Mouse (Mus musculus): ENCODE measurements at regions not wholly inside any gene's neighbourhood (a gene's known extent, or its start where the extent isn't known, plus 50 kb on each side); places are given as distances from the start of the nearest gene placed in this dataset.
A peak's percentile ranks its signal among the peaks of the same experiment; 100 is the strongest.

GRCm38 (mm10) chr10:123997260-123997659 is 733.5 kb downstream of the Fam19a2 start:
- peak; percentile 2 for DNase-seq (ENCODE audit: low read depth, low spot score)

GRCm38 (mm10) chr10:123998959-123999358 is 735.2 kb downstream of the Fam19a2 start:
- peak; percentile 38 for DNase-seq (ENCODE audit: low read depth, low spot score)

DNA sequence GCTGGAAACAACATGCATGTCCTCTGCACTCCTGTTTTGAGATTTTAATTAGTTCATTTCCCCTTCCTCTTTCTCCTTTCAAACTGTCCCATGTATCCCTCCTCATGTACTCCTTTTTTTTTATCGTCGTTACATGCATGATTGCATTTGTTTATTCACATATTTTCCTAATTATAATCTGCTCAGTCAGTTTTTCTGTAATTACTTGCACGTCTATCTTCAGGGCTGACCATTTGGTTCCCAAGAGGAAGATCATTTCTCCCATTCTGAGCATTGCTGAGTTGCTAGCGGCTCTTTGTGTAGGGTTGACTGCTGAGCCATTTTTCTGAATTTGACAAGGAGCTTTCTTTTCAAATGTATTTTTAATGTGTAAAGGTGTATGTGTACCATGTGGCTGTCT is 781.2 kb downstream of the Fam19a2 start:
- no peak for DNase-seq (ENCODE audit: low read depth, low spot score)

- no peak for DNase-seq (ENCODE audit: low read depth, low spot score)
These were observed 782.0 kb downstream of the Fam19a2 start for GRCm38 (mm10) chr10:124045791-124046190.

- peak; percentile 5 for DNase-seq (ENCODE audit: low read depth, low spot score)
These were observed 819.0 kb downstream of the Fam19a2 start for GRCm38 (mm10) chr10:124082756-124083155.

GRCm38 (mm10) chr10:124090547-124090946 is 826.8 kb downstream of the Fam19a2 start:
- DNase-seq (ENCODE audit: low read depth, low spot score) = no peak

DNA sequence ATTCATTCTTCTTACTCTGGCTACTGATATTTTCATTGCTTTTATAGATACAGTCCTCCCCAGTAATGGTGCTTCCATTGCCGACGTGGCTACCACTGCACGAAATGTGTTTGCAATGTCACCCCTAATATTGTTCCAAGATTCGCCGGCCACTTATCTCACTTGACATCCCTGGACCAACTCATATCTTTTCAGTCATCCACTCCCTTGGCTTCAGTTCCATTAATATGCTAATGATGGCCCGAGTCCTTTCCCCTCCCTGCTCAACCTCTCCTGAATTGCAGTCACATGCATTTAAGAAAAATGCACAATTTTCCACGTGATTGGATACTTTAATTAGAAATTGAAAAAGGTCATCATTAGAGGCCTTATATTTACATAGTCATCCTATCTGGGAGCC is 827.6 kb downstream of the Fam19a2 start:
- DNase-seq (ENCODE audit: low read depth, low spot score) = no peak

DNA sequence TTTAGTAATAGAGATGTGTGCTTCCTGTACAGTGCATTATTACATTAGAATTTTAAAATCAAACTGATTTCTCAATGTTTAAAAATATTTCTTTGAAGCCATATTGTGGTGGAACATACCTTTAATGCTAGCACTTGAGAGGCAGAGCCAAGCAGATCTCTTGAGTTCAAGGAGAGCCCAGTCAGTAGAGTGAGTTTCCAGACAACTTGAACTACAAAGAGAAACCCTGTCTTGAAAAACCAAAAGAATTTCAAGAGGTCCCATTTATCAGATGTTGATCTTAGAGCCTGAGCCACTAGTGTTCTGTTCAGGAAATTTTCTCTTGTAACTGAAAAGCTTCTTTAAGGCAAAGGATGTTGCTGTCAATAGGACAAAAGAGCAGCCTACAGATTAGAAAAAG is 855.8 kb downstream of the Fam19a2 start:
- no peak for DNase-seq (ENCODE audit: low read depth, low spot score)

GRCm38 (mm10) chr10:124138456-124138855 is 874.7 kb downstream of the Fam19a2 start:
- peak; percentile 59 for DNase-seq (ENCODE audit: low read depth, low spot score)

DNA sequence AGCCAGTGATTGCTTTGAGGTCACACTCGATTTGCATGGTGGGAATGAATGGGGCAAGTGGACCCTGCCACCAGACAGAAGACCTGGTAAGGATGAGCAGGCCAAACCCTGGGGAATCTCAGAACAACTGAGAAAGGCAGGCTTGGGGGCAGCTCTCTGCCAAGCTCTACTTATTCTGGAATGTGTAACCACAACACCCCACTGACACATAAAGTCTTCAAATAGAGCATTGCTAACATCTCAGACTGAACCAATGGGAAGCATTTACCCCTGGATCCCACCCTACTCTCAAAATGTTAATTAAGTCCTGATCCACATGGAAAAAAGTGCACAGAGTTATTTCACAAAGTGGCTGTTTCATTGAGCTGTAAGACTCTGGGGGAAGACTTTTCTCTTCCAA is 878.5 kb downstream of the Fam19a2 start:
- DNase-seq (ENCODE audit: low read depth, low spot score) = no peak

DNA sequence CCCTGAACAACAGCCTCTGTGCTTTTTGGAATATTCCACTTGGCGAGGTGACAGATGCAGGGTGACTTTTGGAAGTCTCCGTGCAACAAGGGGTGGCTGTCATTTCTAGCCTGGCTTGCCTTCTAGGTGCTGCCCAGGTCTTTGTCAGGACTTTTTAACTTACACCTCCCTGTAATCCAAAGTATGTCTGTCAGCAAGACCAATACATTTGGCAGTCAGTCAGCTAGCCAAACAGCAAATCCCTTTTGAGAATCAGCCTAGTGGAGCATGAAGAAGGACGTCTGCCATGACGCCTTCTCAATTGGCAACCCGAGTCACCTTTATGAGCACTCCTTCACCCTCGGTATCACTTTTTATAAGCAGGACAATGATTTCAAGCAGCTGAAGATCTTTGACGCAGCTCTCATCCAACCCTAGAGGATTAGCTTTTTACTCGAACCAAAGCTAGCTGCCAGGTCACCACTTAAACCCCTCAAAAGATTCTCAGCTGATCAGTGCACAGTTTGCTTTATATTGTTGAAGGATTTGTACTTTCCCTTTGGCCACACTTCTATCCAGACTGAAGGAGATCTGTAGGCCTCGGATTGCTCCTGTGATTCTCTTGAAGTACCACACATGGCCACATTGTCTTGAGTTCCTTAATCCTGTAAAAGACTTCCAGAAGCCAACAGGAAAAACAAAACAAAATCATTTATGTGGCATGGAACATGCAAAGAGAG is 883.1 kb downstream of the Fam19a2 start:
- DNase-seq (ENCODE audit: low read depth, low spot score) = no peak

DNA sequence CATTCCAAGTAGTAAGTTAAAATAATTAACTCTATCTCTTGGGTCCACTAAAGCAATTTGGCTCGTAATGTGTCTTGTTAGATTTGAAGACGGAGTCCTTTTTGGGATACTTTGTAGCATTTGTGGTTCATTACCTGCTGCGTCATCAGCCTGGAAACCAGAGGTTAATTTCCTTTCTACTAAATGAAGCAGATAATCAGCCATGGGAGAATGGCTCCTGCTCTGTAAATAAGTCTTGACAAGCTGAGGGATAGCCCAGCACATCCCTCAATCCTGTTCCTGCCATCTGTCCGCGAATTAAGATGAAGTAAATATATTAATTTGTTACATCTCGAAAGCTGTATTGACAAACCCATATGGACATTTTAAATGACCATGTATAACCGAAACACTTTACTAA is 899.6 kb downstream of the Fam19a2 start:
- DNase-seq (ENCODE audit: low read depth, low spot score) = no peak

GRCm38 (mm10) chr10:124175598-124175997 is 911.8 kb downstream of the Fam19a2 start:
- no peak for DNase-seq (ENCODE audit: low read depth, low spot score)

DNA sequence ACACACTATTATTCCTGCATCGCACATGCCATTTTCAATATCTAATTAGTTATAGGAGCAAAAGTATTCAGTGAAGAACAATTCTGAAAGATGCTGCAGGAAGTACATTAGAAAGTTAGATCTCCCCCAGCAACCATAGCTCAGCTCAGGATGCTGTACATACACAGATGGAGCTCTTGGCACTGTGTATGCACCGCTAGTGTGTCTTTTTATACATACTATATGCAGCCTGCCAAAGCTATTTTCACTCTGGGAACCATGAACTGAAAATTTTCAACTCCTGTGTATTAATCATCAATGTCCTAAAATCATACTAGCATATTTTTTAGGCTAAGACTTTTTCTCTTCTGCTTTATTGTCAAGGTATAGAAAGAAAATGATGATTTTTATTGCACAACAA is 944.5 kb downstream of the Fam19a2 start:
- peak; percentile 77 for DNase-seq (ENCODE audit: low read depth, low spot score)

DNA sequence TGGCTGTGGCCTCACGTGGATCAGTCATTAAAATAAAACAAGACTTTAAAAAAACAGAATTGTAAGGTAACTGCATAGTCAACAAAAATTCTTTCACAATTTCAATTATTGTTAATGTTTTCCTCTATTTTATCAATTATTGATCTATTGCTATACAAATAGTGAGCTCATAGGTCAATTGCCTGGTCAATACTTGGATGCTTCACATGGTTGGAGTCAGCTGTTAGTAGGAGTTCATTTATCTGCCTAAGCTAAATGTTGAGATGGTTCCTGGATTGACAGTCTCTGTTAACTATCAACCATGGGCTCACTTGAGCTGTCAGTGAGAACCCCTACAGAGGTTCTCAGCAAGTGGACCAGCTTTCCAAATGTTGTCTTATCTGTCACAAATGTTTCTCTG is 955.7 kb downstream of the Fam19a2 start:
- no peak for DNase-seq (ENCODE audit: low read depth, low spot score)

GRCm38 (mm10) chr10:124222068-124222467 is 958.3 kb downstream of the Fam19a2 start:
- DNase-seq (ENCODE audit: low read depth, low spot score) = no peak

DNA sequence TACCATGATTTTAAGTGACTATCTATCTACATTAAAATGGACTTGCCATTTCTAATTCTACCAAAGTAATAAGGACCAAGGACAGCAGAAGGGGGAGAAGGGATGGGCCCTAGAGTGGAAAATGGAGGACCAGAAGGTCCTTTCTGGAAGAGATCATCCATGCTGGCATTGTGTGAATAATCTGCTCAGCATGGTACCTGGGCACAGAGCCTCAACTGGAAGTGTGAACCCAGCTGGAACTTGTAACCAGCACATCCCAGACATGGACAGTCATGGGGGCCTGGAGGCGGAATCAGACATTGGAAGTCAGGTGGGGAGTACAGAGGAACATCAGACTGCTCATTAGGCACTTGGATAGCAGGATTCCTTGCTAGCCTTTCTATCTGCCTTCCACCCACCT is 963.3 kb downstream of the Fam19a2 start:
- DNase-seq (ENCODE audit: low read depth, low spot score) = no peak

DNA sequence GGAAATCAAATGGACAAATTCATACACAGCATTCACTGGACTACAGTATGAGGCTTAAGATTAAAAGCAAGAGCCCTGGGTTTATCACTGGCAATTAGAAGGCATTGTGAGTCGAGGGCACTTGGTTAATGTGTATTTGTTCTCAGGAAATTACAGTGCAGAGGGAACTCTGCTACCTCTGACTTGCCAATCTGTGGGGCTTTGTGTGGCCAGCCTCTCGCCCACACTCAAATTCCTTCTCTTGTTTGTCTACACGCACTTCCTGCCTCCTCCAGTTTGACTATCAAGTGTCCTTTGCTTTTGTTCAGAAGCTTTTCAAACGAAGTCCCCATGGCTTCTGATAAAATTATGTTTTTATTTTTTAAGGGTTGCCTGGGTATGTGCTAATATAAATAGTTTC is 985.6 kb downstream of the Fam19a2 start:
- peak; percentile 12 for DNase-seq (ENCODE audit: low read depth, low spot score)

- peak; percentile 78 for DNase-seq (ENCODE audit: low read depth, low spot score)
These were observed 986.2 kb downstream of the Fam19a2 start for GRCm38 (mm10) chr10:124250004-124250403.

- DNase-seq (ENCODE audit: low read depth, low spot score) = no peak
These were observed 1024.7 kb downstream of the Fam19a2 start for GRCm38 (mm10) chr10:124288301-124288995.

GRCm38 (mm10) chr10:124297198-124297677 is 1033.4 kb downstream of the Fam19a2 start:
- DNase-seq (ENCODE audit: low read depth, low spot score) = no peak

GRCm38 (mm10) chr10:124304683-124305082 is 1040.9 kb downstream of the Fam19a2 start:
- no peak for DNase-seq (ENCODE audit: low read depth, low spot score)

GRCm38 (mm10) chr10:124305644-124306043 is 1041.8 kb downstream of the Fam19a2 start:
- DNase-seq (ENCODE audit: low read depth, low spot score) = no peak
